Mouse (Mus musculus): ENCODE data around the gene Fzd4.

GRCm38 (mm10) chr7:89370917-89371316 is 33.2 kb upstream of the Fzd4 start:
- TF ChIP-seq CTCF (IDR thresholded peaks at IDR 0.05; ENCODE audit: borderline replicate concordance, insufficient read depth, low read length) (no peak), POLR2A (IDR thresholded peaks at IDR 0.05; ENCODE audit: low read depth, low read length) (no peak)
